Mouse (Mus musculus): ENCODE data around the gene Olfr1085. TPM values are rescaled to one million over a fixed set of nuclear protein-coding genes. Genes with fewer than 3 reads are reported as not detected.

Gene Olfr1085
- not detected in 2 replicates for polyA plus RNA-seq (2021; fragmentation: Nextera tagmentation)
- long read RNA-seq, experiment 1, result 0 reads
- long read RNA-seq, experiment 2, result 0 reads

DNA sequence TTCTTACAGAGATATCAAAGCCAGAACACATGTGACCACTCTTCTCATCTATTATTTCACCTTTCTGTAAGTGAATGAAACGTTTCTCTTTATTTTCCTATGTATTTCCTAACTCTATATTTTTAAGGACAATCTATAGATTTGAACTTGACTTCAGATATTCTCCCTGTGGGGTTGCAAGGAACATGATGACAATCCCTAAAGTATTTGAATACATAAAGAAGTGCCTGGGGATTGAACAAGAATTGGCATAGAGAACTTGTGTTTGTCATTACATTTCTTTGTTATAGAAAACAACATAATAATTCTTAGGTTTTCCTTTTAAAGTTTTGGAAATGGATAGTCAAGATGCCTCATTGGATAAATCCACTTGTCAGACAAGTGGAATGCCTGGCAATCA lies at the start of gene Olfr1085:
Gene Olfr1085 (minus strand): TSS at position 101 of the 400 bp plus-strand sequence.

GRCm38 (mm10) chr2:86698295-86698694 lies 36.5 kb upstream of the Olfr1085 start, which contains the start of gene Olfr1087:
Gene Olfr1087, minus strand, starts transcription at chr2:86698395.

DNA sequence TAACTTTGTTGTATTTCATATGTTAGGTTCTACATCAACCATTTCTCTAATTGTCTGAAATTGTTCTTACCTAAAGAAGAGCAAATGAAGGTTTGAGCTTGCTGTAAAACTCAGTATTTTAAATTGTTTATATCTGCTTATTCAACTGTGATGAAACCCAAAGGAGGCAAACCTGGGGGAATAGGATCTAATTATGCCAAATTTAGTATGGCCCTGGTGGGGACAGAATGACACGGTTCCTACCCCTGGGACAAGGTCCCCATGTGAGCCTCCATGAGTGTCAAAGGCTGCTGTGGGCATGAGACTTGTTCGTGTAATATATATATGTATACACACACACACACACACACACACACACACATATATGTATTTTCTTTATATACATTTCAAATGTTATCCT lies 18.2 kb upstream of the Olfr1085 start, which contains the start of gene Olfr1086:
Gene Olfr1086 (minus strand): TSS at position 101 of the 400 bp plus-strand sequence.

DNA sequence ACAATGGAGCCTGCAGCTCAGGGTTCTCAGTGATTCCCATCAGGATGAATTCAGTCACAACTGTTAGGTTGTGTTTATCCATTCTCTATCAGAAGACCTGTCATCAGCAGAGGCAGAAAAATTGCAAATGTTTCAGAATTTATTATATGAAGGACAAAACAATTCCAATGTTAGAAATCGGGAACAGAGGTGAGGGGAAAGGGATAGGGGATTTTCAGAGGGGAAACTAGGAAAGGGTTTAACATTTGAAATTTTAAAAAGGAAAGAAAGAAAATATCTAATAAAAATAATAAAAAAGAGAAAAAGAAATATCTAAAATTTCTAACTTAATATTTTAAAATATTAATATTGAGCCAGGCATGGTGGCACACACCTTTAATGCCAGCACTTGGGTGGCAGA lies 22.2 kb downstream of the Olfr1085 start, which contains the start of gene Olfr1084:
Gene Olfr1084 (minus strand): TSS at position 101 of the 400 bp plus-strand sequence.

Other genes starting within 250 kb of the Olfr1085 start
- not detected in 2 replicates for gene Olfr1061, start 248.0 kb downstream of the Olfr1085 start, polyA plus RNA-seq (2021; fragmentation: Nextera tagmentation)
- not detected in 2 replicates for gene Olfr1062, start 235.3 kb downstream of the Olfr1085 start, polyA plus RNA-seq (2021; fragmentation: Nextera tagmentation)
- gene Olfr1065, start 211.4 kb downstream of the Olfr1085 start, polyA plus RNA-seq (2021; fragmentation: Nextera tagmentation), result not detected in 2 replicates
- gene Olfr1066, start 205.8 kb downstream of the Olfr1085 start, polyA plus RNA-seq (2021; fragmentation: Nextera tagmentation), result not detected in 2 replicates
- not detected in 2 replicates for gene Olfr228, start 174.6 kb downstream of the Olfr1085 start, polyA plus RNA-seq (2021; fragmentation: Nextera tagmentation)
- gene Olfr1076, start 153.6 kb downstream of the Olfr1085 start, polyA plus RNA-seq (2021; fragmentation: Nextera tagmentation), result not detected in 2 replicates
- gene Olfr1079, start 119.5 kb downstream of the Olfr1085 start, polyA plus RNA-seq (2021; fragmentation: Nextera tagmentation), result not detected in 2 replicates
- gene Olfr1080, start 103.8 kb downstream of the Olfr1085 start, polyA plus RNA-seq (2021; fragmentation: Nextera tagmentation), result not detected in 2 replicates
- not detected in 2 replicates for gene Olfr1082, start 63.1 kb downstream of the Olfr1085 start, polyA plus RNA-seq (2021; fragmentation: Nextera tagmentation)
- not detected in 2 replicates for gene Olfr1084, start 22.3 kb downstream of the Olfr1085 start, polyA plus RNA-seq (2021; fragmentation: Nextera tagmentation)
- not detected in 2 replicates for gene Olfr1086, start 18.1 kb upstream of the Olfr1085 start, polyA plus RNA-seq (2021; fragmentation: Nextera tagmentation)
- gene Olfr1087, start 36.4 kb upstream of the Olfr1085 start, polyA plus RNA-seq (2021; fragmentation: Nextera tagmentation), result not detected in 2 replicates
- gene Olfr1089, start 71.7 kb upstream of the Olfr1085 start, polyA plus RNA-seq (2021; fragmentation: Nextera tagmentation), result not detected in 2 replicates
- gene Olfr1090, start 97.0 kb upstream of the Olfr1085 start, polyA plus RNA-seq (2021; fragmentation: Nextera tagmentation), result not detected in 2 replicates
- gene Olfr1093, start 120.5 kb upstream of the Olfr1085 start, polyA plus RNA-seq (2021; fragmentation: Nextera tagmentation), result not detected in 2 replicates
- not detected in 2 replicates for gene Olfr141, start 148.0 kb upstream of the Olfr1085 start, polyA plus RNA-seq (2021; fragmentation: Nextera tagmentation)
- not detected in 2 replicates for gene Olfr1094, start 162.6 kb upstream of the Olfr1085 start, polyA plus RNA-seq (2021; fragmentation: Nextera tagmentation)
- gene Olfr1095, start 189.7 kb upstream of the Olfr1085 start, polyA plus RNA-seq (2021; fragmentation: Nextera tagmentation), result not detected in 2 replicates
- not detected in 2 replicates for gene Gm13723, start 212.8 kb upstream of the Olfr1085 start, polyA plus RNA-seq (2021; fragmentation: Nextera tagmentation)
- not detected in 2 replicates for gene Olfr1097, start 230.2 kb upstream of the Olfr1085 start, polyA plus RNA-seq (2021; fragmentation: Nextera tagmentation)

Data from left cerebral cortex, adult 6 months (tissue).